Mouse (Mus musculus) embryonic facial prominence, embryonic 15.5 days (tissue): ENCODE results near the gene Trim50. TPM values are rescaled to one million over a fixed set of nuclear protein-coding genes. Genes with fewer than 3 reads are reported as not detected.

Experiments used
- ATAC-seq: fragments of 200-750 bp; cut with Nextera tagmentation; 2 replicates; pipeline ENCODE4 v1.8.0; 2017; ENCODE audit warnings: low read depth, moderate TSS enrichment; ENCODE audit not compliant: insufficient number of reproducible peaks, low FRiP score, low TSS enrichment
- H3K27ac ChIP-seq: fragments of 300-500 bp; sonication (generic); replicated peaks from 2 replicates; pipeline ENCODE4 v1.5.1; 2015; ENCODE audit warnings: mild to moderate bottlenecking, inconsistent platforms
- H3K27me3 ChIP-seq: fragments of 300-500 bp; sonication (generic); 2 replicates; pipeline ENCODE4 v1.6.1; 2015; ENCODE audit warnings: inconsistent platforms
- H3K36me3 ChIP-seq: fragments of 300-500 bp; sonication (generic); 2 replicates; pipeline ENCODE4 v1.6.1; 2015; ENCODE audit warnings: mild to moderate bottlenecking, inconsistent platforms
- H3K4me1 ChIP-seq: fragments of 300-500 bp; sonication (generic); 2 replicates; pipeline ENCODE4 v1.6.1; 2015; ENCODE audit warnings: inconsistent platforms
- H3K4me2 ChIP-seq: fragments of 300-500 bp; sonication (generic); replicated peaks from 2 replicates; pipeline ENCODE4 v1.6.1; 2015; ENCODE audit warnings: mild to moderate bottlenecking, inconsistent platforms
- H3K4me3 ChIP-seq: fragments of 300-500 bp; sonication (generic); replicated peaks from 2 replicates; pipeline ENCODE4 v1.5.1; 2015; ENCODE audit warnings: mild to moderate bottlenecking, inconsistent platforms
- H3K9ac ChIP-seq: fragments of 300-500 bp; sonication (generic); 2 replicates; pipeline ENCODE4 v1.6.1; 2015; ENCODE audit warnings: inconsistent platforms
- H3K9me3 ChIP-seq: fragments of 300-500 bp; sonication (generic); replicated peaks from 2 replicates; pipeline ENCODE4 v1.6.1; 2016; ENCODE audit warnings: inconsistent platforms
- WGBS: fragments of 180-500 bp; shearing (Covaris S2); methylation state at CpG from one replicate; pipeline ENCODE4 v1.1.7; 2015; 5-methylcytosine and 5-hydroxymethylcytosine counted together
- polyA plus RNA-seq: library from polyadenylated mRNA; unstranded; fragments of >200 nt; fragmentation: Nextera tagmentation; extraction: Ambion mirVana; gene quantifications from 2 replicates; pipeline ENCODE4 v1.2.1, GENCODE M21; 2015

Trim50 gene
- polyA plus RNA-seq = not detected in 2 replicates

DNA sequence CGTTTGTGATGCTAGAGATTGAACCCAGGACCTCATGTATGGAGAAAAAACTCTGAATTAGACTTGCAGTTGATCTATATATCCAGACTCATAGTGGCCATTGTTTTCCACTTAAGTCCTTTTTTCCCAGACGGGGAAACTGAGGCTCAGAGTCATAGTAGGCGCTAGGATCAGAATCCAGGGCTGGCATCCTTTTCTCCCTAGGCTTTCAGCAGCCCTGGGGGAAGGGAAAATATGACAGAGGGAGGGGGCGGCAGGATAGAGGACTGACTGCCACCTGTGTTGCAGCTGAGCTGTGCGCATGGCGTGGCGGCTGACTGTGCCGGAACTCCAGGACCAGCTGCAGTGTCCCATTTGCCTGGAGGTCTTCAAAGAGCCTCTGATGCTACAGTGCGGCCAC, at the start of gene Trim50:
Gene Trim50, plus strand, starts transcription at position 301 of the 400 bp plus-strand sequence.
- H3K4me3 ChIP-seq = no peak within 1 kb of the TSS
- ATAC-seq = no peak
- H3K9me3 ChIP-seq = no peaks in the 10 kb centered on the region; the same call in none of the 2 replicates
- H3K4me1 ChIP-seq = no peaks in the 10 kb centered on the region
- 41% methylated on average over 9 of the region's 9 CpGs for WGBS
- no peak within 1 kb of the TSS for H3K4me2 ChIP-seq
- H3K27me3 ChIP-seq = peaks cover 15% of the 10 kb centered on the region
- no peaks in the 10 kb centered on the region for H3K36me3 ChIP-seq
- no peak within 1 kb of the TSS for H3K9ac ChIP-seq
- H3K27ac ChIP-seq = no peak within 1 kb of the TSS

DNA sequence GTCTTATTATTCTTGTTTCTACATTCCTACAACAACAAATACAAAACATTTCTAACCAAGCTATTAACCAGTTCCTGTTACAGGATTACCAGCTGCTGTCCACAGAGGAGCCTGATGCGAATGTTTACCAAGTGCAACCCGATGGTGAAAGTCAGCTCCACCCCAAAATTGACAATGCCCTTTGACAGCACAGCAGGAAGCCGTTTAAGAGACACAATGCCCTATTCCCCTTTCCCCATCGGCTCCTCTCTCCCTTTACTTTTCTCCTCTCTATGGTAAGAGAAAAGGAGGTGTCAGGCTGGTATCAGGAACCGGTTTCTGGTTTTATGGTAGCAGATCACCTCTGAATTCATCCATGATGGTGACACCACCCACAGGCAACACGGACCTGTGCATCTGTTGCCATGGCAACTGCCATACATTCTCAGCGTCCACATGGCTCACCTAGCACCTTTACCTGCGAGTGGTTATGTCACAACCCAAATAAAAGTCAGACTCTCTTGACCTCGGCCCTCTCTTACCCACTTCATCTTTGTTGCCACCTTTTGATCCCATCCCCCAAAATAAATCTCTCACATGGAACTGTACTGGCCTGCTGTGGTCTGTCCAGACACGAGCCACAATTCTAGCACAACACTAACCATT, 46.7 kb upstream of the Trim50 start:
- Histone ChIP-seq H3K4me1 (no peaks in the 10 kb centered on the region), H3K36me3 (no peaks in the 10 kb centered on the region), H3K9ac (no peak overlapping the region), H3K4me2 (no peak overlapping the region), H3K9me3 (no peaks in the 10 kb centered on the region), H3K4me3 (no peak overlapping the region), H3K27ac (no peak overlapping the region), H3K27me3 (no peaks in the 10 kb centered on the region)
- 42% methylated on average over 10 of the region's 10 CpGs for WGBS
- ATAC-seq = no peak

- no peak overlapping the region for H3K9ac ChIP-seq
- no peak overlapping the region for H3K4me2 ChIP-seq
- no peaks in the 10 kb centered on the region for H3K36me3 ChIP-seq
- no peaks in the 10 kb centered on the region for H3K9me3 ChIP-seq
- H3K27me3 ChIP-seq = no peaks in the 10 kb centered on the region
- 61% methylated on average over 3 of the region's 3 CpGs for WGBS
- no peak for ATAC-seq
- no peak overlapping the region for H3K4me3 ChIP-seq
- H3K27ac ChIP-seq = no peak overlapping the region
- no peaks in the 10 kb centered on the region for H3K4me1 ChIP-seq
Measured at GRCm38 (mm10) chr5:135316177-135316576, 36.9 kb upstream of the Trim50 start.

DNA sequence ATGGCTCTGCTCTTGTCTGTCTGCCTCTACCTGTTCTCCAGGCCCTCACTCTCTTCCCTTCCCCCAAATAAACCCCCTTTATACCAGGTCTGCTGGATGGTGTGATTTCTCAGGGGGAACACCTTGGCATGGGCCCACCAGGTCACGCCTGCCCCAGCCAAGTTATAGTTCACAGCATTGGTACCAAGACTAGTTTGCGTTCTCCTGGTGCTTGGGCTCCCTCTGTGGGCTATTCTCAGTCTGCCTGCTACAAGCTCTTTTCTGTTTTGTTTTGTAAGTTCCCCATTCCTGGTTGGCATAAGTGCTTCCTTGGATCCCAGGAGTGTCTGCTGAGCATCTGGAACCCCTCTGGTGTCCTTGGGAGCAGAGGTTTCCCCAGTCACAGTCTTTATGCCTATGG, 33.2 kb upstream of the Trim50 start:
- no peak overlapping the region for H3K9ac ChIP-seq
- H3K27ac ChIP-seq = no peak overlapping the region
- H3K4me2 ChIP-seq = no peak overlapping the region
- H3K36me3 ChIP-seq = no peaks in the 10 kb centered on the region
- 64% methylated on average over 2 of the region's 2 CpGs for WGBS
- no peaks in the 10 kb centered on the region for H3K9me3 ChIP-seq
- H3K4me3 ChIP-seq = no peak overlapping the region
- H3K27me3 ChIP-seq = no peaks in the 10 kb centered on the region
- no peak for ATAC-seq
- no peaks in the 10 kb centered on the region for H3K4me1 ChIP-seq

GRCm38 (mm10) chr5:135322197-135322596, 30.9 kb upstream of the Trim50 start:
- Histone ChIP-seq H3K9ac (no peak overlapping the region), H3K4me1 (no peaks in the 10 kb centered on the region), H3K4me3 (no peak overlapping the region), H3K9me3 (no peaks in the 10 kb centered on the region), H3K36me3 (no peaks in the 10 kb centered on the region), H3K27me3 (no peaks in the 10 kb centered on the region), H3K27ac (no peak overlapping the region), H3K4me2 (no peak overlapping the region)
- no peak for ATAC-seq
- 93% methylated on average over 1 of the region's 1 CpGs for WGBS

- H3K27me3 ChIP-seq = no peaks in the 10 kb centered on the region
- no peaks in the 10 kb centered on the region for H3K4me1 ChIP-seq
- no peak overlapping the region for H3K4me3 ChIP-seq
- no peaks in the 10 kb centered on the region for H3K9me3 ChIP-seq
- H3K9ac ChIP-seq = no peak overlapping the region
- H3K27ac ChIP-seq = no peak overlapping the region
- no peaks in the 10 kb centered on the region for H3K36me3 ChIP-seq
- ATAC-seq = no peak
- WGBS = 8% methylated on average over 3 of the region's 3 CpGs
- H3K4me2 ChIP-seq = no peak overlapping the region
Measured at GRCm38 (mm10) chr5:135326121-135326659, 26.9 kb upstream of the Trim50 start.

- no peaks in the 10 kb centered on the region for H3K9me3 ChIP-seq
- no peak overlapping the region for H3K27ac ChIP-seq
- no peaks in the 10 kb centered on the region for H3K36me3 ChIP-seq
- WGBS = 66% methylated on average over 4 of the region's 4 CpGs
- no peaks in the 10 kb centered on the region for H3K27me3 ChIP-seq
- no peak overlapping the region for H3K4me2 ChIP-seq
- no peaks in the 10 kb centered on the region for H3K4me1 ChIP-seq
- H3K4me3 ChIP-seq = no peak overlapping the region
- no peak for ATAC-seq
- no peak overlapping the region for H3K9ac ChIP-seq
Measured at GRCm38 (mm10) chr5:135329471-135329870, 23.6 kb upstream of the Trim50 start.

DNA sequence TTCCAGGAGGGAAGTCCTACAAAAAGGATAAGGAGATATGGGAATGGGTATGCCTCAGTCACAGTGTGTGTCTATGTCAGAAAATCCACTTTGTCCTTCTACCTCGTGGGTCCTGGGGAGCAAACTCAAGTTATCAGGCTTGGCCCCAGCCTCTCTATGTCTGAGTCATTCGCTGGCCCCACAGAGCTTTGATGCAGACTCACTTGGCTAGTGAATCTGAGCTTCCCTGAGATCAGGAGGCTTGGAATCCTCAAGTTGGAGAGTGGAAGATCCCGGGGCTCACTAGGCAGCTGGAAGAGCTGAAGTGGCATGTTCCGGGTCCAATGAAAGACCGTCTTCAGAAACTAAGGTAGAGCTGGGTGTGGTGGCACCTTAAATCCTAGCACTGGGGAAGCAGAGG, 22.9 kb upstream of the Trim50 start:
- no peaks in the 10 kb centered on the region for H3K9me3 ChIP-seq
- H3K4me2 ChIP-seq = no peak overlapping the region
- H3K27me3 ChIP-seq = no peaks in the 10 kb centered on the region
- H3K4me3 ChIP-seq = no peak overlapping the region
- no peak overlapping the region for H3K27ac ChIP-seq
- no peaks in the 10 kb centered on the region for H3K4me1 ChIP-seq
- 85% methylated on average over 5 of the region's 5 CpGs for WGBS
- H3K9ac ChIP-seq = no peak overlapping the region
- H3K36me3 ChIP-seq = no peaks in the 10 kb centered on the region
- no peak for ATAC-seq

DNA sequence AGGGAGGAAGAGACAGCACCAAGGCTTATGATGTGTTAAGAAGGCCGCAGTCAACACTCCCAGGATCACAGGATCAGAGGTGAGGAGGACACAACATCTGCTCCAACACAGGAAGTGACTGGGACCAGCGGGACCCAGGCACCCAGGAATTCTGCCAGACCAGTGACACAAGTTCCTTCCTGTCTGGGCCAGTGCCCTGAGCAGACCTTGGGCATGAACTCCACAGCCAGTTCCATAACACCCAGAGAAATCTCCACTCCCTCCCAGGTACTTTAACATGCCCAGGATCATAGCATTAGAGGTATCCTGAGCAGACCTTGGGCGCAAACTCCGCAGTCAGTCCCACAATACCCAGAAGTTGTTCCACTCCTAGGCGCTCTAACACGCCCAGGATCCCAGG, 21.9 kb upstream of the Trim50 start:
- Histone ChIP-seq H3K4me1 (no peaks in the 10 kb centered on the region), H3K4me2 (no peak overlapping the region), H3K27ac (no peak overlapping the region), H3K4me3 (no peak overlapping the region), H3K9me3 (no peaks in the 10 kb centered on the region), H3K36me3 (no peaks in the 10 kb centered on the region), H3K27me3 (no peaks in the 10 kb centered on the region), H3K9ac (no peak overlapping the region)
- ATAC-seq = no peak
- WGBS = 86% methylated on average over 6 of the region's 6 CpGs

DNA sequence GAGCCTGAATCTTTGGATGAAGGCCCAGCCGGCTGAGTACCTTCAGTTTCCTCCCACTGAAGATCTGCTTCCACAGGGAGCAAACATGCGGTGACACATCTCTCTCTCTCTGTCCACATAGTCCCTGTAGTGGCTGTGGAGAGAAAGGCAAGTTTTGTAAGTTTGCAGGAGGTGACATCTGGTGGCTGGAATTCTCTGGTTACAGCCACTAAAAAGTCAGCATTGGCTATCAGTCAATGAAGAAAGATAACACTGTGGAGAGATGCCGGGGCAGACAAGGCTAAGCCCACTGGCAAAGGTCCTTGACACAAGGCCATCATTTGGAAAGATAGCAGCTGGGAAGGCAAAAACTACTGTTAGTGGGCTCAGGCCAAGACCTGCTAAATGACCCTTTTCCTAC, 15.5 kb upstream of the Trim50 start:
- Histone ChIP-seq H3K9me3 (no peaks in the 10 kb centered on the region), H3K27ac (no peak overlapping the region), H3K4me2 (no peak overlapping the region), H3K4me3 (no peak overlapping the region), H3K4me1 (no peaks in the 10 kb centered on the region), H3K9ac (no peak overlapping the region), H3K27me3 (no peaks in the 10 kb centered on the region), H3K36me3 (no peaks in the 10 kb centered on the region)
- 50% methylated on average over 3 of the region's 3 CpGs for WGBS
- no peak for ATAC-seq

- Histone ChIP-seq H3K27ac (no peak overlapping the region), H3K4me2 (no peak overlapping the region), H3K9me3 (no peaks in the 10 kb centered on the region; the same call in 1 of the 2 replicates), H3K27me3 (no peaks in the 10 kb centered on the region), H3K9ac (no peak overlapping the region), H3K36me3 (no peaks in the 10 kb centered on the region), H3K4me1 (no peaks in the 10 kb centered on the region), H3K4me3 (no peak overlapping the region)
- WGBS = 73% methylated on average over 7 of the region's 7 CpGs
- no peak for ATAC-seq
Measured at GRCm38 (mm10) chr5:135345989-135346388, 7.1 kb upstream of the Trim50 start.

DNA sequence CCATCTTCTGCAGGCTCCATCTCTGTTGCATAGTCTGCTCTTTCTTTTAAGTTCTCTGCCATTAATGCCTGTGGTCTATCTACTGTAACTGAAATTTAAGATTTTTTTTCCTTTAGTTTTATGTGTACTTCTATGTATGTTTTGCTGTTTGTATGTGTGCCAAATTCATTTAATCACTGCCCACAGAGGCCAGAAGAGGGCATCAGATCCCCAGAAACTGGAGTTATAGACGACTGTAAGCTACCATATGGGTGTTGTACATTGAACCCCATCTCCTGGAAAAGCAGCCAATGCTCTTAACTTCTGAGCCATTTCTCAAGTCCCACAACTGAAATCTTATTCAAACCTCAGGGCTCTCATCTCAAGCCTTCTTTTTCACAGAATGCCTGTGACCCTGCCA, 6.7 kb upstream of the Trim50 start:
- H3K27me3 ChIP-seq = no peaks in the 10 kb centered on the region
- no peaks in the 10 kb centered on the region for H3K36me3 ChIP-seq
- no peak overlapping the region for H3K4me2 ChIP-seq
- no peaks in the 10 kb centered on the region; the same call in 1 of the 2 replicates for H3K9me3 ChIP-seq
- H3K4me3 ChIP-seq = no peak overlapping the region
- no peak overlapping the region for H3K27ac ChIP-seq
- no peaks in the 10 kb centered on the region for H3K4me1 ChIP-seq
- 36% methylated on average over 1 of the region's 1 CpGs for WGBS
- H3K9ac ChIP-seq = no peak overlapping the region
- ATAC-seq = no peak
